Mouse (Mus musculus): ENCODE results near the gene Acot7. TPM values are rescaled to one million over a fixed set of nuclear protein-coding genes. Genes with fewer than 3 reads are reported as not detected.
A peak's percentile ranks its signal among the peaks of the same experiment; 100 is the strongest.

The Acot7 gene
- polyA plus RNA-seq (2015; fragmentation: Nextera tagmentation; extraction: Ambion mirVana): 210 and 269 TPM in 2 replicates

GRCm38 (mm10) chr4:152177537-152178343 lies at the start of gene Acot7:
Gene Acot7, plus strand, starts transcription at chr4:152178134.
- Histone ChIP-seq H3K27ac (ENCODE audit: low read length) (peak within 1 kb of the TSS; percentile 63), H3K9ac (replicated peaks; ENCODE audit: low read depth, low read length) (peak within 1 kb of the TSS; percentile 90), H3K4me1 (replicated peaks; ENCODE audit: control insufficient read depth, insufficient read depth, low read length) (peaks cover 19% of the 10 kb centered on the region), H3K4me2 (ENCODE audit: low read length) (peak within 1 kb of the TSS; percentile 96), H3K36me3 (ENCODE audit: control insufficient read depth, insufficient read depth) (no peaks in the 10 kb centered on the region), H3K4me3 (replicated peaks; ENCODE audit: low read length) (peak within 1 kb of the TSS; percentile 88), H3K9me3 (ENCODE audit: control insufficient read depth, low read length) (no peaks in the 10 kb centered on the region), H3K27me3 (replicated peaks; ENCODE audit: control insufficient read depth, insufficient read depth, low read length) (peaks cover 3% of the 10 kb centered on the region)
- under 1% methylated on average over 80 of the region's 108 CpGs for WGBS
- peak; percentile 97 for ATAC-seq

GRCm38 (mm10) chr4:152128784-152129183 lies 49.1 kb upstream of the Acot7 start:
- Histone ChIP-seq H3K9me3 (ENCODE audit: control insufficient read depth, low read length) (no peaks in the 10 kb centered on the region), H3K27me3 (replicated peaks; ENCODE audit: control insufficient read depth, insufficient read depth, low read length) (peaks cover 90% of the 10 kb centered on the region), H3K4me3 (replicated peaks; ENCODE audit: low read length) (no peak overlapping the region), H3K4me2 (ENCODE audit: low read length) (no peak overlapping the region), H3K27ac (ENCODE audit: low read length) (no peak overlapping the region), H3K4me1 (replicated peaks; ENCODE audit: control insufficient read depth, insufficient read depth, low read length) (peaks cover 35% of the 10 kb centered on the region), H3K9ac (replicated peaks; ENCODE audit: low read depth, low read length) (no peak overlapping the region), H3K36me3 (ENCODE audit: control insufficient read depth, insufficient read depth) (no peaks in the 10 kb centered on the region)
- no peak for ATAC-seq
- WGBS: 35% methylated on average over 5 of the region's 5 CpGs

- H3K27ac ChIP-seq (ENCODE audit: low read length): no peak overlapping the region
- peaks cover 35% of the 10 kb centered on the region for H3K4me1 ChIP-seq (replicated peaks; ENCODE audit: control insufficient read depth, insufficient read depth, low read length)
- H3K4me2 ChIP-seq (ENCODE audit: low read length): no peak overlapping the region
- H3K36me3 ChIP-seq (ENCODE audit: control insufficient read depth, insufficient read depth): no peaks in the 10 kb centered on the region
- H3K9ac ChIP-seq (replicated peaks; ENCODE audit: low read depth, low read length): no peak overlapping the region
- no peaks in the 10 kb centered on the region for H3K9me3 ChIP-seq (ENCODE audit: control insufficient read depth, low read length)
- no peak overlapping the region for H3K4me3 ChIP-seq (replicated peaks; ENCODE audit: low read length)
- 27% methylated on average over 13 of the region's 13 CpGs for WGBS
- ATAC-seq: no peak
- H3K27me3 ChIP-seq (replicated peaks; ENCODE audit: control insufficient read depth, insufficient read depth, low read length): peaks cover 88% of the 10 kb centered on the region
These were observed 48.5 kb upstream of the Acot7 start for GRCm38 (mm10) chr4:152129395-152129930.

GRCm38 (mm10) chr4:152130771-152131653 lies 46.9 kb upstream of the Acot7 start:
- Histone ChIP-seq H3K27me3 (replicated peaks; ENCODE audit: control insufficient read depth, insufficient read depth, low read length) (peaks cover 78% of the 10 kb centered on the region), H3K4me1 (replicated peaks; ENCODE audit: control insufficient read depth, insufficient read depth, low read length) (peaks cover 27% of the 10 kb centered on the region), H3K27ac (ENCODE audit: low read length) (no peak overlapping the region), H3K9ac (replicated peaks; ENCODE audit: low read depth, low read length) (peak overlapping the region; percentile 37), H3K36me3 (ENCODE audit: control insufficient read depth, insufficient read depth) (no peaks in the 10 kb centered on the region), H3K9me3 (ENCODE audit: control insufficient read depth, low read length) (no peaks in the 10 kb centered on the region), H3K4me3 (replicated peaks; ENCODE audit: low read length) (peak overlapping the region; percentile 36), H3K4me2 (ENCODE audit: low read length) (peak overlapping the region; percentile 55)
- ATAC-seq: peak; percentile 81
- WGBS: under 1% methylated on average over 62 of the region's 85 CpGs

- peaks cover 68% of the 10 kb centered on the region for H3K27me3 ChIP-seq (replicated peaks; ENCODE audit: control insufficient read depth, insufficient read depth, low read length)
- peak overlapping the region; percentile 36 for H3K4me3 ChIP-seq (replicated peaks; ENCODE audit: low read length)
- peaks cover 20% of the 10 kb centered on the region for H3K4me1 ChIP-seq (replicated peaks; ENCODE audit: control insufficient read depth, insufficient read depth, low read length)
- no peak overlapping the region for H3K9ac ChIP-seq (replicated peaks; ENCODE audit: low read depth, low read length)
- H3K9me3 ChIP-seq (ENCODE audit: control insufficient read depth, low read length): no peaks in the 10 kb centered on the region
- H3K36me3 ChIP-seq (ENCODE audit: control insufficient read depth, insufficient read depth): no peaks in the 10 kb centered on the region
- peak overlapping the region; percentile 55; the same call in 1 of the 2 replicates for H3K4me2 ChIP-seq (ENCODE audit: low read length)
- no peak overlapping the region for H3K27ac ChIP-seq (ENCODE audit: low read length)
- no peak for ATAC-seq
- WGBS: 4% methylated on average over 50 of the region's 50 CpGs
These were observed 45.8 kb upstream of the Acot7 start for GRCm38 (mm10) chr4:152131809-152132771.

GRCm38 (mm10) chr4:152132772-152133169 lies 45.2 kb upstream of the Acot7 start:
- Histone ChIP-seq H3K4me2 (ENCODE audit: low read length) (no peak overlapping the region), H3K4me1 (replicated peaks; ENCODE audit: control insufficient read depth, insufficient read depth, low read length) (peaks cover 20% of the 10 kb centered on the region), H3K27me3 (replicated peaks; ENCODE audit: control insufficient read depth, insufficient read depth, low read length) (peaks cover 63% of the 10 kb centered on the region), H3K9me3 (ENCODE audit: control insufficient read depth, low read length) (no peaks in the 10 kb centered on the region), H3K36me3 (ENCODE audit: control insufficient read depth, insufficient read depth) (no peaks in the 10 kb centered on the region), H3K9ac (replicated peaks; ENCODE audit: low read depth, low read length) (no peak overlapping the region), H3K27ac (ENCODE audit: low read length) (no peak overlapping the region), H3K4me3 (replicated peaks; ENCODE audit: low read length) (no peak overlapping the region)
- whole genome bisulfite sequencing: 28% methylated on average over 10 of the region's 10 CpGs
- ATAC-seq: no peak

GRCm38 (mm10) chr4:152133213-152133612 lies 44.7 kb upstream of the Acot7 start:
- ATAC-seq: no peak
- no peaks in the 10 kb centered on the region for H3K36me3 ChIP-seq (ENCODE audit: control insufficient read depth, insufficient read depth)
- H3K27ac ChIP-seq (ENCODE audit: low read length): no peak overlapping the region
- no peak overlapping the region for H3K9ac ChIP-seq (replicated peaks; ENCODE audit: low read depth, low read length)
- peaks cover 61% of the 10 kb centered on the region for H3K27me3 ChIP-seq (replicated peaks; ENCODE audit: control insufficient read depth, insufficient read depth, low read length)
- 41% methylated on average over 5 of the region's 5 CpGs for WGBS
- H3K4me3 ChIP-seq (replicated peaks; ENCODE audit: low read length): no peak overlapping the region
- H3K4me1 ChIP-seq (replicated peaks; ENCODE audit: control insufficient read depth, insufficient read depth, low read length): peaks cover 20% of the 10 kb centered on the region
- no peaks in the 10 kb centered on the region for H3K9me3 ChIP-seq (ENCODE audit: control insufficient read depth, low read length)
- H3K4me2 ChIP-seq (ENCODE audit: low read length): no peak overlapping the region

- Histone ChIP-seq H3K4me1 (replicated peaks; ENCODE audit: control insufficient read depth, insufficient read depth, low read length) (peaks cover 25% of the 10 kb centered on the region), H3K27me3 (replicated peaks; ENCODE audit: control insufficient read depth, insufficient read depth, low read length) (peaks cover 52% of the 10 kb centered on the region)
- no peak for ATAC-seq
These were observed 43.4 kb upstream of the Acot7 start for GRCm38 (mm10) chr4:152134507-152134906.

More at GRCm38 (mm10) chr4:152134507-152134906, 43.4 kb upstream of the Acot7 start:
- Histone ChIP-seq H3K9ac (replicated peaks; ENCODE audit: low read depth, low read length) (no peak overlapping the region), H3K9me3 (ENCODE audit: control insufficient read depth, low read length) (no peaks in the 10 kb centered on the region), H3K27ac (ENCODE audit: low read length) (no peak overlapping the region), H3K4me3 (replicated peaks; ENCODE audit: low read length) (no peak overlapping the region), H3K36me3 (ENCODE audit: control insufficient read depth, insufficient read depth) (no peaks in the 10 kb centered on the region), H3K4me2 (ENCODE audit: low read length) (no peak overlapping the region)

All from forebrain, embryonic 16.5 days (tissue).